Mouse (Mus musculus) limb, embryonic 11.5 days (tissue): ENCODE measurements at regions not wholly inside any gene's neighbourhood (a gene's known extent, or its start where the extent isn't known, plus 50 kb on each side); places are given as distances from the start of the nearest gene placed in this dataset.
"Not testable (repeated sequence)": the region's sequence is repeated elsewhere in the genome, so short reads cannot be mapped to it uniquely, and the experiment has no call there.

Experiments
- ATAC-seq: fragments of 200-750 bp; cut with Nextera tagmentation; 2 replicates; pipeline ENCODE4 v1.8.0; 2017; ENCODE audit warnings: low read depth; ENCODE audit not compliant: insufficient number of reproducible peaks, low FRiP score, low TSS enrichment
- DNase-seq: peaks from one replicate; pipeline ENCODE4 v3.0.0-alpha.2; 2015; ENCODE audit warnings: low spot score
- H3K27ac ChIP-seq: fragments of 300-500 bp; sonication (generic); replicated peaks from 2 replicates; pipeline ENCODE4 v1.5.1; 2014; ENCODE audit warnings: low read depth, mild to moderate bottlenecking, low read length
- H3K27me3 ChIP-seq: fragments of 300-500 bp; sonication (generic); 2 replicates; pipeline ENCODE4 v1.6.1; 2014; ENCODE audit warnings: mild to moderate bottlenecking, low read length, mixed read lengths; ENCODE audit not compliant: control insufficient read depth, insufficient read depth
- H3K36me3 ChIP-seq: fragments of 300-500 bp; sonication (generic); 2 replicates; pipeline ENCODE4 v1.6.1; 2014; ENCODE audit warnings: mild to moderate bottlenecking, low read length, moderate library complexity, mixed read lengths; ENCODE audit not compliant: control insufficient read depth, insufficient read depth
- H3K4me1 ChIP-seq: fragments of 300-500 bp; sonication (generic); 2 replicates; pipeline ENCODE4 v1.6.1; 2014; ENCODE audit warnings: low read length, mixed read lengths; ENCODE audit not compliant: control insufficient read depth, insufficient read depth
- H3K4me2 ChIP-seq: fragments of 300-500 bp; sonication (generic); 2 replicates; pipeline ENCODE4 v1.6.1; 2014; ENCODE audit warnings: low read depth, mild to moderate bottlenecking, moderate library complexity; ENCODE audit not compliant: severe bottlenecking
- H3K4me3 ChIP-seq: fragments of 300-500 bp; sonication (generic); 2 replicates; pipeline ENCODE4 v1.5.1; 2014; ENCODE audit warnings: low read depth, low read length
- H3K9ac ChIP-seq: fragments of 300-500 bp; sonication (generic); 2 replicates; pipeline ENCODE4 v1.6.1; 2014; ENCODE audit warnings: mild to moderate bottlenecking, low read length
- H3K9me3 ChIP-seq: fragments of 300-500 bp; sonication (generic); 2 replicates; pipeline ENCODE4 v1.6.1; 2016; ENCODE audit warnings: low read length; ENCODE audit not compliant: control insufficient read depth
- WGBS: fragments of 180-500 bp; shearing (Covaris S2); extraction: QIAGEN DNeasy Blood & Tissue Kit; methylation state at CpG from one replicate; pipeline ENCODE4 v1.1.7; 2014; 5-methylcytosine and 5-hydroxymethylcytosine counted together

- Histone ChIP-seq H3K9me3 (no peaks in the 10 kb centered on the region), H3K4me3 (no peak overlapping the region), H3K36me3 (no peaks in the 10 kb centered on the region), H3K27me3 (no peaks in the 10 kb centered on the region), H3K4me2 (no peak overlapping the region), H3K9ac (no peak overlapping the region), H3K27ac (no peak overlapping the region), H3K4me1 (no peaks in the 10 kb centered on the region)
- WGBS = 83% methylated on average over 7 of the region's 7 CpGs
- DNase-seq = no peak
- ATAC-seq = no peak
Measured at GRCm38 (mm10) chr17:50346451-50347192, 53.2 kb upstream of the Dazl start.

- not testable (repeated sequence) for H3K4me3 ChIP-seq, H3K4me1 ChIP-seq, H3K27me3 ChIP-seq, H3K27ac ChIP-seq, H3K9ac ChIP-seq, H3K36me3 ChIP-seq, H3K4me2 ChIP-seq, H3K9me3 ChIP-seq, ATAC-seq, DNase-seq
- WGBS = 61% methylated on average over 2 of the region's 2 CpGs
Measured at GRCm38 (mm10) chr17:50353818-50354217, 60.4 kb upstream of the Dazl start.

DNA sequence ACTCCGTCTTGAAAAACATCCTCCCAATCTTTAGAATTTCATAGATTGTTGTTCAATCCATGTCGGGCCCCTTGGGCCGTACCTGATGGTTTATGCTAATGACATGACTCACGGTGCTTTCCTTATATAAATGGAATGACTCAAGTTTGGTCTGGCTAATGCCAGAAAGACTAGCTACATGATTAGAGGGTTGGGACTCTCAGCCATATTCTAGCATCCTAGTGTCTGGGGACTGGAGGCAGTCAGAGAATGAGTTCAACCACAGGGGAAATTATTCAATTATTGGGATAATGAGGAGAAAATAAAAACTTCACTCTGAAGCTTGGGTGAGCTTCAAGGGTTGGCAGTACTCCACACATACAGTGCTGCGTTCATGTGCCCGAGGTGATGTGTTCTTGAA, 60.9 kb upstream of the Dazl start:
- Histone ChIP-seq H3K27ac (no peak overlapping the region), H3K4me2 (no peak overlapping the region), H3K36me3 (no peaks in the 10 kb centered on the region), H3K4me1 (no peaks in the 10 kb centered on the region), H3K9me3 (no peaks in the 10 kb centered on the region), H3K9ac (no peak overlapping the region), H3K27me3 (no peaks in the 10 kb centered on the region), H3K4me3 (no peak overlapping the region)
- no peak for DNase-seq
- no peak for ATAC-seq
- WGBS = 91% methylated on average over 6 of the region's 6 CpGs

DNA sequence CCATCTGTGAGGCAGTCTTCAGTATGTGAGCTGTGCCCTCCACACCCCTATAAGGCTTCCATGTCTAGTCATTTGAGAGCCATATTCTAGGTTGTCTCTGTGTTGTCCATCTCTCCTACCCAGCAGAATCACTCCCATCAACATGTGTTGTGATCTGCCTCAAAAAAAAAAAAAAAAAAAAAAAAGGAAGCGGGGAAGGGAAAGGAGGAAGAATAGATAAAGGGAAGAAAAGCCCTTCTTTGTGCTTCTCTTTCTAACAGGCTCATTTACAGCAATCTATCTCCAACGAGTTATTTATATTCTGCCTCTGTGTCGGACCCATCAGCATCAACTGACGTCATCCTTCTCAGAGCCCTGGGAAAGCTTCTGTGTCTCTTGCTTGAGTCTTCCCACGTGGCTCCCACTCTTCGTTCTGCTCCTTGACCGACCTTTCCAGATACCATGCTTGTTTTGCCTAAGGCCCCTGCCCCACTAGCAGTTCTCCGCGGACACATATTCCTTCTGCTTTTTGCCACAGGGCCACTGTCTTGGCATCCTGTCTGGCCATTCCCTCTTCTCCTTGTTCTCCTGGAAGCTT, 68.3 kb upstream of the Dazl start:
- H3K9me3 ChIP-seq = no peaks in the 10 kb centered on the region
- H3K36me3 ChIP-seq = no peaks in the 10 kb centered on the region
- H3K4me1 ChIP-seq = no peaks in the 10 kb centered on the region
- no peak overlapping the region for H3K4me2 ChIP-seq
- no peak overlapping the region for H3K4me3 ChIP-seq
- no peak for ATAC-seq
- H3K27ac ChIP-seq = no peak overlapping the region
- 82% methylated on average over 9 of the region's 9 CpGs for WGBS
- H3K9ac ChIP-seq = no peak overlapping the region
- DNase-seq = no peak
- H3K27me3 ChIP-seq = no peaks in the 10 kb centered on the region

GRCm38 (mm10) chr17:50365396-50365795, 72.0 kb upstream of the Dazl start:
- Histone ChIP-seq H3K4me2 (no peak overlapping the region), H3K4me3 (no peak overlapping the region), H3K27me3 (no peaks in the 10 kb centered on the region), H3K4me1 (no peaks in the 10 kb centered on the region), H3K9me3 (no peaks in the 10 kb centered on the region), H3K9ac (no peak overlapping the region), H3K27ac (no peak overlapping the region), H3K36me3 (no peaks in the 10 kb centered on the region)
- ATAC-seq (no peak), DNase-seq (no peak)
- WGBS = 68% methylated on average over 7 of the region's 7 CpGs

- Histone ChIP-seq H3K9ac (no peak overlapping the region), H3K9me3 (no peaks in the 10 kb centered on the region), H3K4me2 (no peak overlapping the region), H3K36me3 (no peaks in the 10 kb centered on the region), H3K27me3 (no peaks in the 10 kb centered on the region), H3K4me1 (no peaks in the 10 kb centered on the region), H3K4me3 (no peak overlapping the region), H3K27ac (no peak overlapping the region)
- ATAC-seq (no peak), DNase-seq (no peak)
- 71% methylated on average over 5 of the region's 5 CpGs for WGBS
Measured at GRCm38 (mm10) chr17:50366181-50366580, 72.7 kb upstream of the Dazl start.

DNA sequence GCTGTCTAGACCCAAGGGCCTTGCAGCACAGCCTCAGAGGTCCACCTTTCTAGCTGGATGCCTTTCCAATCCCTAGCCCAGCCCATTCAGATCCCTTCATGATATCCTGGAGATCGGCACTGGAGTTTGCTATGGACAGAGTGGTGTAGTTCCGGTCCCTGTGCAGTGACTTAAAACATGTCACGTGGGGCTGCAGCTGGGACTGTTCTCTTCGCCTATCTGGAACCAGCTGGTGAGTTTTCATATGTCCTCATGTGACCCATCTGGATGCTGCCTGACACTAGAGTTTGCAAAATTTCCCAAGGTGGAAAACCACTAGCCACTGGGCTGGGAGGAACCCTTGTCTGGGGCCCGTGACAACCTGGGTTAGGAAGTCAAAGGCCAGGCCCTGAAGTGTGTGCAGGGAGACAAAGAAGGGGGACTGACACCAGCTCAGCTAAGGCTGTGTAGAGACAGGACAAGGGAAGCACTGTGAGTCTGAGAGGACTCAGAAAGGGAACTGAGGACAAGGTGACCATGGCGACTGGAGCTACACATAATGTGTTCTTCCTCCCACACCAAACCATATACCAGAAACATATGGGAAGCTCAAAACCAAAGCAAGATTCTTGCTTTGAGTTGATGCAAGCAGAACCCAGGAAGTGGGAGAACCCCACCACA, 75.9 kb upstream of the Dazl start:
- ATAC-seq = no peak
- Histone ChIP-seq H3K9me3 (no peaks in the 10 kb centered on the region), H3K4me1 (no peaks in the 10 kb centered on the region), H3K4me2 (no peak overlapping the region), H3K36me3 (no peaks in the 10 kb centered on the region), H3K4me3 (no peak overlapping the region), H3K9ac (no peak overlapping the region), H3K27me3 (no peaks in the 10 kb centered on the region), H3K27ac (no peak overlapping the region)
- 84% methylated on average over 6 of the region's 6 CpGs for WGBS
- DNase-seq = no peak

DNA sequence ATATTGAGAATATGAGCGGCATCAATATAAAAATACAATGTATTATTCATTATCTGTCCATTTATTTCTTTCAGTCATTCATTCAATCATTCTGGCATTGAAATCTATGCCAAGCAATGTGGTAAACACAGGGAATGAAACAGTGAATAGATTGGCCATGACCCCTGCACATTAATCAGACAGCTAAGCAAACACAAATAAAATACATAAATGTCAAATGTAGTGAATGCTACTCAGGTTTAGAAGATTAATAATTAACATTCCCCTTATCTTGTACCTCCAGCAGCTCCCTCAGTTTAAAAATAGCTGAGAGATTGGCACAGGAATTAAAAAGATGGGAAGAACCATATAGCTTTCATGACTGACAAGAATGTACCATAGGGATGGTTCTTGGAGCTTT, 77.0 kb upstream of the Dazl start:
- H3K4me3 ChIP-seq = no peak overlapping the region
- no peaks in the 10 kb centered on the region for H3K36me3 ChIP-seq
- H3K27ac ChIP-seq = no peak overlapping the region
- DNase-seq = no peak
- no peak overlapping the region for H3K4me2 ChIP-seq
- no peak overlapping the region for H3K9ac ChIP-seq
- no peaks in the 10 kb centered on the region for H3K9me3 ChIP-seq
- no peak for ATAC-seq
- H3K4me1 ChIP-seq = no peaks in the 10 kb centered on the region
- WGBS = 90% methylated on average over 1 of the region's 1 CpGs
- H3K27me3 ChIP-seq = no peaks in the 10 kb centered on the region
